In genomic region chr6:129507024-129507423, GRCm38 (mm10) we compare ENCODE assay signal across 19 mouse cellular contexts. TPM values are rescaled to one million over a fixed set of nuclear protein-coding genes. Genes with fewer than 3 reads are reported as not detected.
A peak's percentile ranks its signal among the peaks of the same experiment; 100 is the strongest.
DNase-seq lines count a peak whose midpoint lies in the region; ATAC-seq and TF ChIP-seq lines count a peak whose summit lies in the region.
"Had no signal": no experiment of that assay in that cellular context is flagged by ENCODE, and none has a peak within 500 bp of the region (broad histone marks: within the 10 kb centered on the region; RNA-seq: fewer than 3 reads in every experiment).

TSS of gene Olr1 (minus strand) at chr6:129507165.

- TF ChIP-seq POLR2A in lung, adult 2 months (IDR thresholded peaks at IDR 0.05; ENCODE audit: borderline replicate concordance, extremely low read depth, low read depth, low read length), result 0 out of 2 replicates have a peak, but pooled peaks have one; percentile 6

- no peaks in the 10 kb centered on the region for H3K27me3 ChIP-seq in C2C12 (ENCODE audit: control insufficient read depth, insufficient read depth, insufficient read length)
- H3K27me3 ChIP-seq in hindbrain, embryonic 10.5 days (ENCODE audit: insufficient read depth, poor library complexity, severe bottlenecking), result no peaks in the 10 kb centered on the region
- H3K27me3 ChIP-seq: embryonic facial prominence, embryonic 12.5 days; heart, embryonic 12.5 days; intestine, embryonic 15.5 days; limb, embryonic 13.5 days had no signal

- 57% methylated on average over 9 of the region's 9 CpGs for WGBS in lung, adult 2 months
- 85% methylated on average over 9 of the region's 9 CpGs for WGBS in hindbrain, embryonic 10.5 days

- H3K9me3 ChIP-seq in hindbrain, embryonic 10.5 days, result peaks cover 6% of the 10 kb centered on the region; the same call in 1 of the 2 replicates
- H3K9me3 ChIP-seq: intestine, embryonic 15.5 days had no signal

- H3K27ac ChIP-seq in hindbrain, embryonic 10.5 days, result no peak within 1 kb of the TSS
- H3K27ac ChIP-seq: embryonic facial prominence, embryonic 12.5 days; intestine, embryonic 15.5 days; kidney, postnatal 0 days; limb, embryonic 13.5 days; midbrain, embryonic 10.5 days had no signal

- no peak within 1 kb of the TSS for H3ac ChIP-seq in C2C12 (ENCODE audit: control insufficient read depth, insufficient read length, low read depth)

- TF ChIP-seq CTCF in lung, adult 2 months (IDR thresholded peaks at IDR 0.05; ENCODE audit: insufficient read depth, low read length), result no peak
- no peak for TF ChIP-seq CTCF in C2C12 (IDR thresholded peaks at IDR 0.05; ENCODE audit: control insufficient read depth, insufficient read depth, insufficient read length)

- peak; percentile 53; the same call in 1 of the 2 replicates for ATAC-seq in monocyte, adult 5-6 weeks (replicated peaks; ENCODE audit: insufficient number of reproducible peaks, low FRiP score, low TSS enrichment, poor library complexity, severe bottlenecking)
- ATAC-seq: intestine, embryonic 15.5 days had no signal

- no peak for DNase-seq in lung, adult 2 months
- DNase-seq in lung, postnatal 10 days, result no peak
- peak; percentile 21 to 24 for DNase-seq in adrenal gland, postnatal 36 days
- DNase-seq in layer of hippocampus, postnatal 36 days, result no peak
- no peak for DNase-seq in hindbrain, embryonic 10.5 days (ENCODE audit: low spot score)
- DNase-seq: cerebellum, adult 11-12 months; cerebellum, postnatal 36 days; thymus, adult 2 months had no signal

- H3K79me2 ChIP-seq in C2C12 (ENCODE audit: control insufficient read depth, insufficient read depth), result no peaks in the 10 kb centered on the region

- no peaks in the 10 kb centered on the region for H3K79me3 ChIP-seq in C2C12 (ENCODE audit: low read depth)

- no peaks in the 10 kb centered on the region for H3K4me1 ChIP-seq in lung, adult 2 months (ENCODE audit: control insufficient read depth, insufficient read depth, low read length)
- no peaks in the 10 kb centered on the region for H3K4me1 ChIP-seq in hindbrain, embryonic 10.5 days (replicated peaks)
- H3K4me1 ChIP-seq: embryonic facial prominence, embryonic 12.5 days; heart, embryonic 12.5 days; intestine, embryonic 15.5 days; limb, embryonic 13.5 days; midbrain, embryonic 10.5 days had no signal

- no peaks in the 10 kb centered on the region for H3K36me3 ChIP-seq in C2C12 (ENCODE audit: control insufficient read depth, insufficient read depth)
- H3K36me3 ChIP-seq in hindbrain, embryonic 10.5 days, result no peaks in the 10 kb centered on the region
- H3K36me3 ChIP-seq: embryonic facial prominence, embryonic 12.5 days; heart, embryonic 12.5 days; intestine, embryonic 15.5 days; limb, embryonic 13.5 days; midbrain, embryonic 10.5 days had no signal

- no peak within 1 kb of the TSS for H3K4me3 ChIP-seq in lung, adult 2 months (replicated peaks; ENCODE audit: extremely low read depth, low read depth, low read length)
- no peak within 1 kb of the TSS for H3K4me3 ChIP-seq in C2C12 (ENCODE audit: insufficient read depth, poor library complexity, severe bottlenecking)
- no peak within 1 kb of the TSS for H3K4me3 ChIP-seq in hindbrain, embryonic 10.5 days
- H3K4me3 ChIP-seq: embryonic facial prominence, embryonic 12.5 days; heart, embryonic 12.5 days; intestine, embryonic 15.5 days; limb, embryonic 13.5 days; midbrain, embryonic 10.5 days had no signal

TF ChIP-seq in C2C12, 6 proteins besides CTCF, POLR2A, EP300 and RAD21:
- TF ChIP-seq MYOD1 (IDR thresholded peaks at IDR 0.05; ENCODE audit: control insufficient read depth, insufficient read length, low read depth) (no peak), MAX (IDR thresholded peaks at IDR 0.05) (no peak), MYOG (IDR thresholded peaks at IDR 0.05; ENCODE audit: control insufficient read depth, extremely low read depth, insufficient read length) (no peak), USF1 (IDR thresholded peaks at IDR 0.05; ENCODE audit: low read depth) (peak; percentile 24), FOSL1 (IDR thresholded peaks at IDR 0.05; ENCODE audit: insufficient read depth, low read length, poor library complexity, severe bottlenecking) (no peak), CEBPB (IDR thresholded peaks at IDR 0.05; ENCODE audit: low read depth) (peak; percentile 44)

RNA-seq across cellular contexts. Expression of gene Olr1, which starts in this region (rescaled TPM):
- 2.5 and 3.3 TPM in 2 replicates for polyA plus RNA-seq in lung, adult 2 months (2012; rRNA removed)
- polyA plus RNA-seq in C2C12 (2012; fragmentation: generic; extraction: Trizol), result 0.99 TPM
- under 1 TPM in 1 of 2 experiments, not detected in 1; 0.40 TPM for total RNA-seq in adrenal gland, postnatal 36 days (2021)
- total RNA-seq in monocyte, adult 5-6 weeks (2017), result 8.4 to 15.7 TPM (median 11.1 TPM) in 3 replicates
- total RNA-seq in layer of hippocampus, postnatal 36 days (2021), result not detected
- polyA plus RNA-seq in hindbrain, embryonic 10.5 days (2016; fragmentation: Nextera tagmentation; extraction: Ambion mirVana), result 0.09 TPM in 1 of 2 replicates, not detected in the other
- total RNA-seq: gastrocnemius, postnatal 4 days had no signal
- polyA plus RNA-seq: brain, embryonic 14.5 days; hindbrain, embryonic 11.5 days; kidney, postnatal 0 days; limb, embryonic 13.5 days had no signal

Comparison
In these comparisons a context has a peak if more than half of its experiments do, and no peak if none do; other contexts are left out.
1. Peak in DNase-seq in adrenal gland, postnatal 36 days; RNA of the gene not detected or under 1 TPM.